Comparison of ENCODE assay signal across 14 mouse cellular contexts in the genomic region with DNA sequence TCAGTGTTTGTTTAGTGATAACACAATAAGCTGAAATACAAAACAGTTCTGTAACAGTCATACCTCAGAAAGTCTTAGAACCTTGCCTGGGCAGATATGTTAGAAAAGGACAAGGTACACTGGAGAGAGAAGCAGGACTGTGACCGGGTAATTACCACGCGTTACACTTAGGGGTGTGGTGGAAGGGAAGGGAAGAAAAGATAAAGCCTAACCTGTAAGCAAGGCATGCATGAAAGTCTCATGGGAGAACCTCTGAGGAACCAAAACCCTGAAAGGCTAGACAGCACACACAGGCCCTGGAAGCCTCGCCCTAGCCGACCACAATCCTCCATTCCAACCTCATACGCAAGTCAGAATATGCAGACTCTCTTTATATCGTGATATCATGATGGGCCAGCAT. TPM values are rescaled to one million over a fixed set of nuclear protein-coding genes. Genes with fewer than 3 reads are reported as not detected.
A peak's percentile ranks its signal among the peaks of the same experiment; 100 is the strongest.
DNase-seq lines count a peak whose midpoint lies in the region; ATAC-seq lines count a peak whose summit lies in the region.
"Had no signal": no experiment of that assay in that cellular context is flagged by ENCODE, and none has a peak within 500 bp of the region (broad histone marks: within the 10 kb centered on the region; RNA-seq: fewer than 3 reads in every experiment).

No protein-coding gene starts in this region.

- 67% methylated on average over 7 of the region's 7 CpGs for WGBS in heart, embryonic 12.5 days
- WGBS in liver, embryonic 12.5 days (ENCODE audit: insufficient replicate concordance), result 26% methylated on average over 7 of the region's 7 CpGs

- no peak overlapping the region for H3K4me3 ChIP-seq in heart, embryonic 12.5 days
- H3K4me3 ChIP-seq in liver, embryonic 12.5 days, result peak overlapping the region; percentile 24
- H3K4me3 ChIP-seq: limb, embryonic 12.5 days; megakaryocyte, embryonic 14.5 days had no signal

- H3K9me3 ChIP-seq in heart, embryonic 12.5 days (replicated peaks), result no peaks in the 10 kb centered on the region
- no peaks in the 10 kb centered on the region for H3K9me3 ChIP-seq in liver, embryonic 12.5 days (replicated peaks)
- H3K9me3 ChIP-seq: limb, embryonic 12.5 days; megakaryocyte, embryonic 14.5 days had no signal

- ATAC-seq in heart, embryonic 12.5 days (ENCODE audit: insufficient number of reproducible peaks, low FRiP score), result peak; percentile 63
- peak; percentile 81 for ATAC-seq in liver, embryonic 12.5 days

- no peak overlapping the region for H3K9ac ChIP-seq in heart, embryonic 12.5 days
- H3K9ac ChIP-seq in liver, embryonic 12.5 days, result peak overlapping the region; percentile 68
- H3K9ac ChIP-seq: limb, embryonic 12.5 days had no signal

- H3K27ac ChIP-seq in heart, embryonic 12.5 days (ENCODE audit: poor library complexity, severe bottlenecking), result peak overlapping the region; percentile 32; the same call in 1 of the 2 replicates
- peak overlapping the region; percentile 96 for H3K27ac ChIP-seq in liver, embryonic 12.5 days
- H3K27ac ChIP-seq: limb, embryonic 12.5 days had no signal

- no peaks in the 10 kb centered on the region for H3K36me3 ChIP-seq in heart, embryonic 12.5 days
- H3K36me3 ChIP-seq in liver, embryonic 12.5 days, result no peaks in the 10 kb centered on the region
- no peaks in the 10 kb centered on the region for H3K36me3 ChIP-seq in splenic B cell, adult 2 months (ENCODE audit: control insufficient read depth, insufficient read depth, low read length, poor library complexity, severe bottlenecking)
- H3K36me3 ChIP-seq: limb, embryonic 12.5 days had no signal

- H3K4me1 ChIP-seq in heart, embryonic 12.5 days (replicated peaks), result peaks cover 4% of the 10 kb centered on the region
- peaks cover 54% of the 10 kb centered on the region for H3K4me1 ChIP-seq in liver, embryonic 12.5 days

- H3K27me3 ChIP-seq in heart, embryonic 12.5 days (replicated peaks), result no peaks in the 10 kb centered on the region
- H3K27me3 ChIP-seq in liver, embryonic 12.5 days (replicated peaks), result no peaks in the 10 kb centered on the region
- no peaks in the 10 kb centered on the region for H3K27me3 ChIP-seq in splenic B cell, adult 2 months (ENCODE audit: control insufficient read depth, insufficient read depth, low read length, poor library complexity, severe bottlenecking)
- H3K27me3 ChIP-seq: limb, embryonic 12.5 days; megakaryocyte, embryonic 14.5 days had no signal

- no peak for DNase-seq in heart, adult 11 months
- DNase-seq in c-Kit-negative CD71-positive TER-119-positive erythroid progenitor cells, embryonic 14.5 days (ENCODE audit: low read depth, low spot score), result peak; percentile 72
- DNase-seq in splenic B cell, adult 2 months (ENCODE audit: low read depth, low spot score), result peak; percentile 73
- no peak for DNase-seq in kidney, postnatal 10 days
- no peak for DNase-seq in cerebellum, adult 9-11 months
- no peak for DNase-seq in thymus, adult 18-20 months
- DNase-seq: gastrocnemius, postnatal 36 days; kidney, postnatal 36 days; right cerebral cortex, adult 18-20 months; thymus, postnatal 25 days had no signal

- no peak overlapping the region for H3K4me2 ChIP-seq in heart, embryonic 12.5 days
- H3K4me2 ChIP-seq in liver, embryonic 12.5 days, result peak overlapping the region; percentile 62
- H3K4me2 ChIP-seq: limb, embryonic 12.5 days had no signal

RNA-seq across cellular contexts. Expression of a gene that starts 26.3 kb away (rescaled TPM):
- polyA plus RNA-seq in heart, embryonic 12.5 days (2016; fragmentation: Nextera tagmentation; extraction: Ambion mirVana), result 30.6 and 32.3 TPM in 2 replicates
- polyA plus RNA-seq in liver, embryonic 12.5 days (2016; fragmentation: Nextera tagmentation; extraction: Ambion mirVana), result 43.8 and 44.9 TPM in 2 replicates

RNA-seq across cellular contexts. Expression of a gene that starts 36.1 kb away (rescaled TPM):
- 14.3 and 14.4 TPM in 2 replicates for polyA plus RNA-seq in heart, embryonic 12.5 days (2016; fragmentation: Nextera tagmentation; extraction: Ambion mirVana)
- 10.1 and 10.6 TPM in 2 replicates for polyA plus RNA-seq in liver, embryonic 12.5 days (2016; fragmentation: Nextera tagmentation; extraction: Ambion mirVana)

Comparison
In these comparisons a context has a peak if more than half of its experiments do, and no peak if none do; other contexts are left out.
1. DNase-seq: peak in c-Kit-negative CD71-positive TER-119-positive erythroid progenitor cells, embryonic 14.5 days (single experiment) and splenic B cell, adult 2 months (single experiment); none in heart, adult 11 months (single experiment), kidney, postnatal 10 days (single experiment), cerebellum, adult 9-11 months (single experiment) and thymus, adult 18-20 months (0 of 2).